Mouse (Mus musculus) neural tube, embryonic 11.5 days (tissue): ENCODE results near the gene Chrne. TPM values are rescaled to one million over a fixed set of nuclear protein-coding genes. Genes with fewer than 3 reads are reported as not detected.

Experiments
- ATAC-seq: fragments of 200-750 bp; cut with Nextera tagmentation; 2 replicates; pipeline ENCODE4 v1.8.0; 2017; ENCODE audit warnings: moderate number of reproducible peaks, mild to moderate bottlenecking, moderate TSS enrichment, moderate library complexity; ENCODE audit not compliant: insufficient read depth, low FRiP score, low TSS enrichment
- DNase-seq: peaks from one replicate; pipeline ENCODE4 v3.0.0-alpha.2; 2015; ENCODE audit warnings: low spot score
- H3K27ac ChIP-seq: fragments of 300-500 bp; sonication (generic); 2 replicates; pipeline ENCODE4 v1.5.1; 2014; ENCODE audit warnings: low read depth, mild to moderate bottlenecking, low read length
- H3K27me3 ChIP-seq: fragments of 300-500 bp; sonication (generic); 2 replicates; pipeline ENCODE4 v1.6.1; 2014; ENCODE audit warnings: mild to moderate bottlenecking, low read length, mixed read lengths; ENCODE audit not compliant: control insufficient read depth, insufficient read depth
- H3K36me3 ChIP-seq: fragments of 300-500 bp; sonication (generic); 2 replicates; pipeline ENCODE4 v1.6.1; 2014; ENCODE audit warnings: mild to moderate bottlenecking, low read length, moderate library complexity, mixed read lengths; ENCODE audit not compliant: control insufficient read depth, insufficient read depth
- H3K4me1 ChIP-seq: fragments of 300-500 bp; sonication (generic); 2 replicates; pipeline ENCODE4 v1.6.1; 2014; ENCODE audit warnings: low read length, mixed read lengths; ENCODE audit not compliant: control insufficient read depth, insufficient read depth
- H3K4me2 ChIP-seq: fragments of 300-500 bp; sonication (generic); 2 replicates; pipeline ENCODE4 v1.6.1; 2014; ENCODE audit warnings: low read depth, mild to moderate bottlenecking, moderate library complexity
- H3K4me3 ChIP-seq: fragments of 300-500 bp; sonication (generic); 2 replicates; pipeline ENCODE4 v1.5.1; 2014; ENCODE audit warnings: low read depth, low read length
- H3K9ac ChIP-seq: fragments of 300-500 bp; sonication (generic); 2 replicates; pipeline ENCODE4 v1.6.1; 2014; ENCODE audit warnings: mild to moderate bottlenecking, low read length
- H3K9me3 ChIP-seq: fragments of 300-500 bp; sonication (generic); 2 replicates; pipeline ENCODE4 v1.6.1; 2016; ENCODE audit warnings: low read length; ENCODE audit not compliant: control insufficient read depth
- WGBS: fragments of 180-500 bp; shearing (Covaris S2); extraction: QIAGEN DNeasy Blood & Tissue Kit; methylation state at CpG from one replicate; pipeline ENCODE4 v1.1.7; 2014; 5-methylcytosine and 5-hydroxymethylcytosine counted together
- polyA plus RNA-seq: library from polyadenylated mRNA; unstranded; fragments of >200 nt; fragmentation: Nextera tagmentation; extraction: Ambion mirVana; gene quantifications from 2 replicates; pipeline ENCODE4 v1.2.1, GENCODE M21; 2014

Chrne gene
- polyA plus RNA-seq, 1 experiment from 2014 or later = not detected

GRCm38 (mm10) chr11:70607611-70608010, 11.4 kb downstream of the Chrne start:
- Histone ChIP-seq H3K4me3 (no peak overlapping the region), H3K4me2 (no peak overlapping the region), H3K27me3 (no peaks in the 10 kb centered on the region), H3K9ac (no peak overlapping the region), H3K36me3 (peaks cover 23% of the 10 kb centered on the region), H3K27ac (no peak overlapping the region), H3K4me1 (no peaks in the 10 kb centered on the region), H3K9me3 (no peaks in the 10 kb centered on the region)
- ATAC-seq (no peak), DNase-seq (no peak)
- WGBS = 89% methylated on average over 9 of the region's 9 CpGs

GRCm38 (mm10) chr11:70606717-70607116, 12.3 kb downstream of the Chrne start:
- WGBS = 70% methylated on average over 12 of the region's 12 CpGs
- H3K4me1 ChIP-seq = no peaks in the 10 kb centered on the region
- ATAC-seq (no peak), DNase-seq (no peak)
- no peak overlapping the region for H3K27ac ChIP-seq
- H3K36me3 ChIP-seq = peaks cover 21% of the 10 kb centered on the region
- H3K9ac ChIP-seq = no peak overlapping the region
- H3K4me2 ChIP-seq = no peak overlapping the region
- no peak overlapping the region for H3K4me3 ChIP-seq
- H3K9me3 ChIP-seq = no peaks in the 10 kb centered on the region
- H3K27me3 ChIP-seq = no peaks in the 10 kb centered on the region

- 64% methylated on average over 14 of the region's 14 CpGs for WGBS
- ATAC-seq (no peak), DNase-seq (peak; percentile 76)
- Histone ChIP-seq H3K4me3 (no peak overlapping the region), H3K27ac (no peak overlapping the region), H3K9ac (no peak overlapping the region), H3K4me1 (no peaks in the 10 kb centered on the region), H3K27me3 (no peaks in the 10 kb centered on the region), H3K36me3 (peaks cover 18% of the 10 kb centered on the region), H3K9me3 (no peaks in the 10 kb centered on the region), H3K4me2 (no peak overlapping the region)
Measured at GRCm38 (mm10) chr11:70605024-70605566, 13.9 kb downstream of the Chrne start.

GRCm38 (mm10) chr11:70598451-70598953, 20.5 kb downstream of the Chrne start:
- WGBS = 90% methylated on average over 9 of the region's 9 CpGs
- ATAC-seq = no peak
- Histone ChIP-seq H3K4me1 (no peaks in the 10 kb centered on the region), H3K27me3 (no peaks in the 10 kb centered on the region), H3K36me3 (peaks cover 1% of the 10 kb centered on the region), H3K27ac (no peak overlapping the region), H3K9ac (no peak overlapping the region), H3K4me2 (no peak overlapping the region), H3K4me3 (no peak overlapping the region), H3K9me3 (no peaks in the 10 kb centered on the region)
- DNase-seq = no peak

- H3K9ac ChIP-seq = no peak overlapping the region
- no peak for ATAC-seq
- DNase-seq = no peak
- WGBS = 82% methylated on average over 6 of the region's 6 CpGs
- H3K27me3 ChIP-seq = no peaks in the 10 kb centered on the region
- H3K9me3 ChIP-seq = no peaks in the 10 kb centered on the region
- no peaks in the 10 kb centered on the region; the same call in none of the 2 replicates for H3K36me3 ChIP-seq
- H3K4me1 ChIP-seq = no peaks in the 10 kb centered on the region
- no peak overlapping the region for H3K27ac ChIP-seq
- no peak overlapping the region for H3K4me2 ChIP-seq
- H3K4me3 ChIP-seq = no peak overlapping the region
Measured at GRCm38 (mm10) chr11:70597301-70597700, 21.7 kb downstream of the Chrne start.

- no peaks in the 10 kb centered on the region for H3K4me1 ChIP-seq
- no peak overlapping the region for H3K27ac ChIP-seq
- H3K36me3 ChIP-seq = no peaks in the 10 kb centered on the region; the same call in none of the 2 replicates
- no peaks in the 10 kb centered on the region for H3K27me3 ChIP-seq
- no peak overlapping the region for H3K4me2 ChIP-seq
- no peaks in the 10 kb centered on the region for H3K9me3 ChIP-seq
- ATAC-seq = no peak
- 60% methylated on average over 4 of the region's 4 CpGs for WGBS
- H3K4me3 ChIP-seq = no peak overlapping the region
- no peak overlapping the region for H3K9ac ChIP-seq
- DNase-seq = no peak
Measured at GRCm38 (mm10) chr11:70596094-70596493, 22.9 kb downstream of the Chrne start.

- no peak overlapping the region for H3K9ac ChIP-seq
- 85% methylated on average over 2 of the region's 2 CpGs for WGBS
- no peak overlapping the region for H3K4me2 ChIP-seq
- no peaks in the 10 kb centered on the region; the same call in none of the 2 replicates for H3K36me3 ChIP-seq
- H3K9me3 ChIP-seq = no peaks in the 10 kb centered on the region
- ATAC-seq (no peak), DNase-seq (no peak)
- no peaks in the 10 kb centered on the region for H3K27me3 ChIP-seq
- no peak overlapping the region for H3K4me3 ChIP-seq
- H3K27ac ChIP-seq = no peak overlapping the region
- H3K4me1 ChIP-seq = no peaks in the 10 kb centered on the region
Measured at GRCm38 (mm10) chr11:70595638-70596037, 23.4 kb downstream of the Chrne start.

GRCm38 (mm10) chr11:70594253-70594989, 24.6 kb downstream of the Chrne start:
- WGBS = 85% methylated on average over 15 of the region's 15 CpGs

GRCm38 (mm10) chr11:70591733-70592132, 27.3 kb downstream of the Chrne start:
- H3K4me2 ChIP-seq = no peak overlapping the region
- H3K27ac ChIP-seq = no peak overlapping the region
- no peak overlapping the region for H3K9ac ChIP-seq
- H3K9me3 ChIP-seq = no peaks in the 10 kb centered on the region
- H3K4me1 ChIP-seq = no peaks in the 10 kb centered on the region
- H3K36me3 ChIP-seq = no peaks in the 10 kb centered on the region
- H3K27me3 ChIP-seq = no peaks in the 10 kb centered on the region
- 91% methylated on average over 1 of the region's 1 CpGs for WGBS
- H3K4me3 ChIP-seq = no peak overlapping the region
- DNase-seq (no peak), ATAC-seq (no peak)

More at GRCm38 (mm10) chr11:70594253-70594989, 24.6 kb downstream of the Chrne start:
- no peak for DNase-seq
- no peak overlapping the region for H3K27ac ChIP-seq
- no peaks in the 10 kb centered on the region for H3K9me3 ChIP-seq
- no peaks in the 10 kb centered on the region for H3K27me3 ChIP-seq
- H3K36me3 ChIP-seq = no peaks in the 10 kb centered on the region; the same call in none of the 2 replicates
- no peak overlapping the region for H3K9ac ChIP-seq
- no peak for ATAC-seq
- H3K4me2 ChIP-seq = no peak overlapping the region
- H3K4me1 ChIP-seq = no peaks in the 10 kb centered on the region
- H3K4me3 ChIP-seq = no peak overlapping the region
